ENCODE assay signal across 10 mouse cellular contexts in the genomic region with DNA sequence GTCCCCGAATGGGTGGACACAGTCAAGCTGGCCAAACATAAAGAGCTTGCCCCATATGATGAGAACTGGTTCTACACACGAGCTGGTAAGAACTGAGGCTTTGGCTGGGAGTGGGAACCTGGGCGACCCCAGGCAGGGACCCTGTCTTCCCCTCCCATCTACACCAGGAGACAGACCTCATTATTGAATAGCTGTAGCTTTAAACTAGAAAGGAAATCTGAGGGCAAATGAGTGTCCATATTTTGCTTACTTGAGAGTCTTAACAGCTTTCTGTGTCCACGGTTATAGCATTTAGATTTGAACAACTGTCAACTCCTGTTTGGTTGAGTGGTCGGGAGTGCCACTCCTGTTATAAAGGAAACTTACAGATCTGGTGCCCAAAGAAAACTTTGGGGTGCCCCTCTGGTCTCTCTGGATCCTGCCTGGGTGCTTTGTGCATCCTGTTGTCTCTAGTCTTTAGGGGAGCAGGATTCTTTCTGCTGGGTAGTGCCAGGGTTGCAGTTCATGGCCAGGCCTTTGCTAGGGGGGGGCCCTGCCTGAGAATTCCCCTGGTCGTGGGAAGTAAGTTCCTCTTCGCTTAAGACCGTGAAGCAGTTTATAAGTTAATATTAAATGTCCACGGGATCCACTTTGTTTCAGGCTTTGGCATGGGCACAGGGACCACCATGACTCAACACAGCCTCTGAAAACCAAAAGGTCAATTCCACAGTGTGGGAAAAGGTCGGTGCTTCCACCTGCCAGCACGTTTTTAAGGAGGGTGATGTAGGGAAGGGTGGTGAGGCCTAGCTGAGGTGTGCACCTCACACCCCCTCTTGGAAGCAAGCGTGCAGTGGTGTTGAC. TPM values are rescaled to one million over a fixed set of nuclear protein-coding genes. Genes with fewer than 3 reads are reported as not detected.
DNase-seq lines count a peak whose midpoint lies in the region; ATAC-seq and TF ChIP-seq lines count a peak whose summit lies in the region.
"Had no signal": no experiment of that assay in that cellular context is flagged by ENCODE, and none has a peak within 500 bp of the region (broad histone marks: within the 10 kb centered on the region; RNA-seq: fewer than 3 reads in every experiment).

No protein-coding gene starts in this region.

- ATAC-seq in embryonic facial prominence, embryonic 11.5 days (replicated peaks; ENCODE audit: insufficient number of reproducible peaks, low FRiP score, low TSS enrichment, low read depth): no peak
- no peak for ATAC-seq in intestine, embryonic 15.5 days
- ATAC-seq in neural tube, embryonic 14.5 days (ENCODE audit: low read depth): no peak

- H3K27ac ChIP-seq in embryonic facial prominence, embryonic 11.5 days (replicated peaks; ENCODE audit: low read depth, low read length): no peak overlapping the region; the same call in 1 of the 2 replicates
- H3K27ac ChIP-seq in intestine, embryonic 15.5 days: peak overlapping the region; percentile 44
- no peak overlapping the region for H3K27ac ChIP-seq in neural tube, embryonic 14.5 days (ENCODE audit: low read depth, low read length)

- peak overlapping the region; percentile 36 for H3K4me3 ChIP-seq in lung, adult 2 months (replicated peaks; ENCODE audit: extremely low read depth, low read depth, low read length)
- peak overlapping the region; percentile 100 for H3K4me3 ChIP-seq in embryonic facial prominence, embryonic 11.5 days (ENCODE audit: low read depth, low read length)
- H3K4me3 ChIP-seq in intestine, embryonic 15.5 days (replicated peaks): peak overlapping the region; percentile 99
- peak overlapping the region; percentile 98 for H3K4me3 ChIP-seq in neural tube, embryonic 14.5 days (ENCODE audit: low read depth, low read length)

- no peaks in the 10 kb centered on the region for H3K27me3 ChIP-seq in embryonic facial prominence, embryonic 11.5 days (ENCODE audit: control insufficient read depth, insufficient read depth, low read length)
- no peaks in the 10 kb centered on the region for H3K27me3 ChIP-seq in intestine, embryonic 15.5 days (replicated peaks)
- no peaks in the 10 kb centered on the region for H3K27me3 ChIP-seq in neural tube, embryonic 14.5 days (ENCODE audit: control insufficient read depth, insufficient read depth, low read length)

- H3K4me1 ChIP-seq in lung, adult 2 months (ENCODE audit: control insufficient read depth, insufficient read depth, low read length): peaks cover 10% of the 10 kb centered on the region
- H3K4me1 ChIP-seq in embryonic facial prominence, embryonic 11.5 days (ENCODE audit: control insufficient read depth, insufficient read depth, low read length): peaks cover 7% of the 10 kb centered on the region; the same call in 1 of the 2 replicates
- H3K4me1 ChIP-seq in intestine, embryonic 15.5 days (replicated peaks): peaks cover 19% of the 10 kb centered on the region
- peaks cover 18% of the 10 kb centered on the region for H3K4me1 ChIP-seq in neural tube, embryonic 14.5 days (ENCODE audit: control insufficient read depth, insufficient read depth, low read length)

- H3K36me3 ChIP-seq in embryonic facial prominence, embryonic 11.5 days (replicated peaks; ENCODE audit: control insufficient read depth, insufficient read depth, low read depth, low read length): peaks cover 25% of the 10 kb centered on the region
- peaks cover 28% of the 10 kb centered on the region for H3K36me3 ChIP-seq in intestine, embryonic 15.5 days
- H3K36me3 ChIP-seq in neural tube, embryonic 14.5 days (ENCODE audit: control insufficient read depth, insufficient read depth, low read length): peaks cover 37% of the 10 kb centered on the region

- peak overlapping the region; percentile 100 for H3K9ac ChIP-seq in embryonic facial prominence, embryonic 11.5 days (replicated peaks; ENCODE audit: low read length)
- H3K9ac ChIP-seq in intestine, embryonic 15.5 days: peak overlapping the region; percentile 100
- H3K9ac ChIP-seq in neural tube, embryonic 14.5 days (replicated peaks; ENCODE audit: low read depth, low read length): peak overlapping the region; percentile 99

- H3K9me3 ChIP-seq in embryonic facial prominence, embryonic 11.5 days (replicated peaks; ENCODE audit: control insufficient read depth, low read length): no peaks in the 10 kb centered on the region
- no peaks in the 10 kb centered on the region for H3K9me3 ChIP-seq in intestine, embryonic 15.5 days
- H3K9me3 ChIP-seq in neural tube, embryonic 14.5 days (ENCODE audit: control insufficient read depth, low read length): no peaks in the 10 kb centered on the region

- 16% methylated on average over 12 of the region's 12 CpGs for WGBS in lung, adult 2 months
- 44% methylated on average over 12 of the region's 12 CpGs for WGBS in embryonic facial prominence, embryonic 11.5 days
- WGBS in intestine, embryonic 15.5 days: 27% methylated on average over 12 of the region's 12 CpGs
- 52% methylated on average over 12 of the region's 12 CpGs for WGBS in neural tube, embryonic 14.5 days

- intact Hi-C loops in left cerebral cortex, postnatal 4 days (cut with DNase I): no loop called here

- DNase-seq in lung, adult 2 months: no peak
- DNase-seq in lung, postnatal 10 days: no peak
- DNase-seq in embryonic facial prominence, embryonic 11.5 days (ENCODE audit: low spot score): no peak
- DNase-seq in left cerebral cortex, postnatal 4 days: no peak
- no peak for DNase-seq in cerebellum, postnatal 4 days (ENCODE audit: low spot score in 2 of 2)
- no peak for DNase-seq in lung, adult 18-20 months
- DNase-seq: spleen, adult 18-20 months had no signal

- TF ChIP-seq CTCF in lung, adult 2 months (IDR thresholded peaks at IDR 0.05; ENCODE audit: insufficient read depth, low read length): no peak

- peak overlapping the region; percentile 76 for H3K4me2 ChIP-seq in embryonic facial prominence, embryonic 11.5 days (ENCODE audit: low read depth, low read length)
- H3K4me2 ChIP-seq in intestine, embryonic 15.5 days (replicated peaks): peak overlapping the region; percentile 80
- H3K4me2 ChIP-seq in neural tube, embryonic 14.5 days (ENCODE audit: low read depth, low read length): peak overlapping the region; percentile 88

- TF ChIP-seq POLR2A in lung, adult 2 months (IDR thresholded peaks at IDR 0.05; ENCODE audit: borderline replicate concordance, extremely low read depth, low read depth, low read length): no peak

RNA-seq across cellular contexts. Expression of a gene that starts 1.5 kb away (rescaled TPM):
- 429 and 452 TPM in 2 replicates for polyA plus RNA-seq in lung, adult 2 months (2012; rRNA removed)
- 2,121 and 2,269 TPM in 2 replicates for polyA plus RNA-seq in embryonic facial prominence, embryonic 11.5 days (2014; fragmentation: Nextera tagmentation; extraction: Ambion mirVana)
- 2,486 and 2,546 TPM in 2 replicates for polyA plus RNA-seq in intestine, embryonic 15.5 days (2015; fragmentation: Nextera tagmentation; extraction: Ambion mirVana)
- polyA plus RNA-seq in neural tube, embryonic 14.5 days (2014; fragmentation: Nextera tagmentation; extraction: Ambion mirVana): 1,219 and 1,260 TPM in 2 replicates
- total RNA-seq in left cerebral cortex, postnatal 4 days (2021): 1,000 to 10,000 TPM in 1 of 2 experiments, 100 to 1,000 TPM in 1; 915 to 1,028 TPM

RNA-seq across cellular contexts. Expression of a gene that starts 11.5 kb away (rescaled TPM):
- 49.6 and 61.7 TPM in 2 replicates for polyA plus RNA-seq in lung, adult 2 months (2012; rRNA removed)
- polyA plus RNA-seq in embryonic facial prominence, embryonic 11.5 days (2014; fragmentation: Nextera tagmentation; extraction: Ambion mirVana): 0.20 and 0.28 TPM in 2 replicates
- polyA plus RNA-seq in intestine, embryonic 15.5 days (2015; fragmentation: Nextera tagmentation; extraction: Ambion mirVana): 0.19 and 0.29 TPM in 2 replicates
- polyA plus RNA-seq in neural tube, embryonic 14.5 days (2014; fragmentation: Nextera tagmentation; extraction: Ambion mirVana): 0.16 and 0.18 TPM in 2 replicates
- total RNA-seq in left cerebral cortex, postnatal 4 days (2021): under 1 TPM; 0.24 to 0.52 TPM
- total RNA-seq: common myeloid progenitor, adult 5-6 weeks had no signal

RNA-seq across cellular contexts. Expression of a gene that starts 15.8 kb away (rescaled TPM):
- polyA plus RNA-seq in lung, adult 2 months (2012; rRNA removed): not detected in 2 replicates
- not detected in 2 replicates for polyA plus RNA-seq in embryonic facial prominence, embryonic 11.5 days (2014; fragmentation: Nextera tagmentation; extraction: Ambion mirVana)
- polyA plus RNA-seq in intestine, embryonic 15.5 days (2015; fragmentation: Nextera tagmentation; extraction: Ambion mirVana): not detected in 2 replicates
- 0.22 TPM in 1 of 2 replicates, not detected in the other for polyA plus RNA-seq in neural tube, embryonic 14.5 days (2014; fragmentation: Nextera tagmentation; extraction: Ambion mirVana)
- total RNA-seq in left cerebral cortex, postnatal 4 days (2021): not detected
- total RNA-seq: common myeloid progenitor, adult 5-6 weeks had no signal

RNA-seq across cellular contexts. Expression of a gene that starts 15.9 kb away (rescaled TPM):
- polyA plus RNA-seq in lung, adult 2 months (2012; rRNA removed): not detected in 2 replicates
- polyA plus RNA-seq in embryonic facial prominence, embryonic 11.5 days (2014; fragmentation: Nextera tagmentation; extraction: Ambion mirVana): not detected in 2 replicates
- polyA plus RNA-seq in intestine, embryonic 15.5 days (2015; fragmentation: Nextera tagmentation; extraction: Ambion mirVana): not detected in 2 replicates
- not detected in 2 replicates for polyA plus RNA-seq in neural tube, embryonic 14.5 days (2014; fragmentation: Nextera tagmentation; extraction: Ambion mirVana)
- total RNA-seq in left cerebral cortex, postnatal 4 days (2021): not detected
- total RNA-seq: common myeloid progenitor, adult 5-6 weeks had no signal

RNA-seq across cellular contexts. Expression of a gene that starts 17.0 kb away (rescaled TPM):
- polyA plus RNA-seq in lung, adult 2 months (2012; rRNA removed): 360 and 365 TPM in 2 replicates
- polyA plus RNA-seq in embryonic facial prominence, embryonic 11.5 days (2014; fragmentation: Nextera tagmentation; extraction: Ambion mirVana): 43.0 and 47.1 TPM in 2 replicates
- polyA plus RNA-seq in intestine, embryonic 15.5 days (2015; fragmentation: Nextera tagmentation; extraction: Ambion mirVana): 76.5 and 77.7 TPM in 2 replicates
- 65.6 and 71.6 TPM in 2 replicates for polyA plus RNA-seq in neural tube, embryonic 14.5 days (2014; fragmentation: Nextera tagmentation; extraction: Ambion mirVana)
- 100 to 1,000 TPM; 143 to 147 TPM for total RNA-seq in left cerebral cortex, postnatal 4 days (2021)

Comparison
In these comparisons a context has a peak if more than half of its experiments do, and no peak if none do; other contexts are left out.
1. H3K4me3 ChIP-seq: peak in every context shown above with its lines; median percentile 100 in embryonic facial prominence, embryonic 11.5 days; 99 in intestine, embryonic 15.5 days; 98 in neural tube, embryonic 14.5 days; 36 in lung, adult 2 months.
2. RNA of a gene that starts 11.5 kb away (polyA plus RNA-seq): 49.6 to 61.7 TPM in lung, adult 2 months; 0.19 to 0.29 TPM in intestine, embryonic 15.5 days, 0.20 to 0.28 TPM in embryonic facial prominence, embryonic 11.5 days and 0.16 to 0.18 TPM in neural tube, embryonic 14.5 days; every median in the first group is over 10 times any median in the second.
3. Peak in every context shown above with its lines, with median percentiles within 50 percentile points of each other: H3K4me2 ChIP-seq and H3K9ac ChIP-seq.